8 mouse cellular contexts compared by ENCODE assay signal in the genomic region with DNA sequence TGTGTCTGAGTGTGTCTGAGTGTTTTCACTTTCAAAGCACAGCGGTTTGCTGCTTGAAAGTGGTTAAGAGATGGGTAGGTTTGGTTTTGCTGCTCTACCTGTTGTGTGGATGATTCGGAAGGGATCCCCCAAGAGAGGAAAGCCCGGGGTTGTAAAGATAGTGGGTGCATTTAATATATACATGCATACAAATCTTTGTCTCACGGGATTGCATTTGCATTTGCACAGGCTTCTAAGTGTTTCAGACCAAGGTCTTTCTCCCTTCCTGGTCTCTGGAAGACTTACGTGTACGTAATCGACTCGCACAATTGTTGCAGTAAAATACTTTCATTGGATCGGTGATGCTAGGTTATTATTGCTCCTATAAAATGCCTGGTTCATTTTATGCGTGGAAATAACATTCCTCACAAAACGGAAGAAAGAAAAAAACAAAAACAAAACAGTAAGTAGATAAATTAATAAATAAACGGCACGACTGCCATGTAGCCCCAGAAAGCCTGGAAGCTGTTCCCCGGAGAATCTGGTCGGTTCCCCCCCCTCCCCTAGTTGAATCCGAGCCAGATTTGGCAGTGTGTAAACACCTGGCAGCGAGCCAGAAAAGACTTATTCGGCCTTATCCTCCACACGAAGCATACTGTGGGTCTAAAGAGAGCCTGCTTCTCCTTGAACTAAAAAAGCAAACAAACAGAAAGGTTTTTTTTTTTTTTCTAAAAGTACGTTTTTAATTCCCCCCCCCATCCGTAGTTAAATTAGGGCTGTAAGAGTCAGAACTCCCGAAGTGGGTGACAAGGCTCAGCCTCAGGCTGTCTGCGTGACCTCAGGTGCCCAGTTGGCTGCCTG. TPM values are rescaled to one million over a fixed set of nuclear protein-coding genes. Genes with fewer than 3 reads are reported as not detected.
DNase-seq lines count a peak whose midpoint lies in the region; ATAC-seq and TF ChIP-seq lines count a peak whose summit lies in the region.

No protein-coding gene starts in this region.

- H3K36me3 ChIP-seq in intestine, postnatal 0 days (ENCODE audit: control insufficient read depth, insufficient read depth) = no peaks in the 10 kb centered on the region
- no peaks in the 10 kb centered on the region for H3K36me3 ChIP-seq in lung, embryonic 14.5 days (ENCODE audit: insufficient read depth)

- no peak for TF ChIP-seq CTCF in layer of hippocampus, adult 2 months (conservative IDR thresholded peaks at IDR 0.05)
- no peak for TF ChIP-seq CTCF in intestine, postnatal 0 days (IDR thresholded peaks at IDR 0.05; ENCODE audit: low read depth)
- TF ChIP-seq CTCF in lung, embryonic 14.5 days (IDR thresholded peaks at IDR 0.05; ENCODE audit: low read depth) = no peak

- WGBS in intestine, postnatal 0 days = 6% methylated on average over 23 of the region's 23 CpGs
- WGBS in lung, embryonic 14.5 days = 6% methylated on average over 23 of the region's 23 CpGs

- H3K4me1 ChIP-seq in intestine, postnatal 0 days (replicated peaks; ENCODE audit: control insufficient read depth, insufficient read depth, low read length) = no peaks in the 10 kb centered on the region
- 0 out of 2 replicates have a peak, but pooled peaks cover 2% of the 10 kb centered on the region for H3K4me1 ChIP-seq in lung, embryonic 14.5 days (ENCODE audit: insufficient read depth)

- peaks cover 28% of the 10 kb centered on the region for H3K27me3 ChIP-seq in intestine, postnatal 0 days (replicated peaks; ENCODE audit: control insufficient read depth, insufficient read depth, low read length)
- no peaks in the 10 kb centered on the region for H3K27me3 ChIP-seq in lung, embryonic 14.5 days (ENCODE audit: insufficient read depth, low read length)

- DNase-seq in layer of hippocampus, adult 2 months (ENCODE audit: low spot score in 2 of 2) = no peak
- no peak for DNase-seq in layer of hippocampus, postnatal 36 days
- peak; percentile 48 for DNase-seq in cerebellum, adult 8-10 months
- peak; percentile 28 for DNase-seq in gastrocnemius, postnatal 14 days
- DNase-seq in lung, embryonic 14.5 days = peak; percentile 94
- peak; percentile 66 for DNase-seq in right cerebral cortex, postnatal 4 days
- no peak for DNase-seq in layer of hippocampus, adult 9-10 months (ENCODE audit: low spot score)

- no peak overlapping the region for H3K27ac ChIP-seq in layer of hippocampus, adult 2 months
- H3K27ac ChIP-seq in intestine, postnatal 0 days (ENCODE audit: low read depth, low read length) = no peak overlapping the region; the same call in 1 of the 2 replicates
- H3K27ac ChIP-seq in lung, embryonic 14.5 days (ENCODE audit: low read depth) = peak overlapping the region; percentile 84

- peak overlapping the region; percentile 76 for H3K4me2 ChIP-seq in intestine, postnatal 0 days (replicated peaks; ENCODE audit: low read depth)
- H3K4me2 ChIP-seq in lung, embryonic 14.5 days = peak overlapping the region; percentile 84

- H3K9me3 ChIP-seq in intestine, postnatal 0 days (ENCODE audit: control insufficient read depth) = no peaks in the 10 kb centered on the region
- H3K9me3 ChIP-seq in lung, embryonic 14.5 days (ENCODE audit: low read depth, low read length) = no peaks in the 10 kb centered on the region

- ATAC-seq in intestine, postnatal 0 days = no peak
- peak; percentile 46 for ATAC-seq in lung, embryonic 14.5 days (ENCODE audit: insufficient read depth)

- peak overlapping the region; percentile 46 for H3K4me3 ChIP-seq in layer of hippocampus, adult 2 months
- H3K4me3 ChIP-seq in intestine, postnatal 0 days (ENCODE audit: low read depth, low read length) = peak overlapping the region; percentile 46
- peak overlapping the region; percentile 55 for H3K4me3 ChIP-seq in lung, embryonic 14.5 days (ENCODE audit: low read depth, low read length)

- intact Hi-C loops in gastrocnemius, postnatal 14 days (cut with DNase I; ENCODE audit: low total_unique reads) = loop anchor here (10.0 kb wide), 1 partner anchor 368 kb away; no protein-coding TSS in a partner anchor

- peak overlapping the region; percentile 11; the same call in 1 of the 2 replicates for H3K9ac ChIP-seq in intestine, postnatal 0 days (ENCODE audit: low read depth, low read length)
- peak overlapping the region; percentile 62 for H3K9ac ChIP-seq in lung, embryonic 14.5 days

RNA-seq across cellular contexts. Expression of a gene that starts 2.7 kb away (rescaled TPM):
- 1 to 10 TPM; 1.3 to 1.5 TPM for total RNA-seq in layer of hippocampus, adult 2 months (2021)
- 1 to 10 TPM; 1.4 TPM for total RNA-seq in layer of hippocampus, postnatal 36 days (2021)
- total RNA-seq in gastrocnemius, postnatal 14 days (2021) = 1 to 10 TPM; 1.6 to 1.9 TPM
- 0.33 and 0.37 TPM in 2 replicates for polyA plus RNA-seq in intestine, postnatal 0 days (2015; fragmentation: Nextera tagmentation; extraction: Ambion mirVana)
- 2.4 and 2.6 TPM in 2 replicates for polyA plus RNA-seq in lung, embryonic 14.5 days (2014; fragmentation: Nextera tagmentation; extraction: Ambion mirVana)

Comparison
In these comparisons a context has a peak if more than half of its experiments do, and no peak if none do; other contexts are left out.
1. DNase-seq: peak in cerebellum, adult 8-10 months (single experiment), gastrocnemius, postnatal 14 days (single experiment), lung, embryonic 14.5 days (single experiment) and right cerebral cortex, postnatal 4 days (single experiment); none in layer of hippocampus, adult 2 months (0 of 2), layer of hippocampus, postnatal 36 days (0 of 2) and layer of hippocampus, adult 9-10 months (single experiment).
2. Peak in every context shown above with its lines, with median percentiles within 50 percentile points of each other: H3K4me3 ChIP-seq.